Comparison of ENCODE assay signal across 16 mouse cellular contexts in the genomic region with DNA sequence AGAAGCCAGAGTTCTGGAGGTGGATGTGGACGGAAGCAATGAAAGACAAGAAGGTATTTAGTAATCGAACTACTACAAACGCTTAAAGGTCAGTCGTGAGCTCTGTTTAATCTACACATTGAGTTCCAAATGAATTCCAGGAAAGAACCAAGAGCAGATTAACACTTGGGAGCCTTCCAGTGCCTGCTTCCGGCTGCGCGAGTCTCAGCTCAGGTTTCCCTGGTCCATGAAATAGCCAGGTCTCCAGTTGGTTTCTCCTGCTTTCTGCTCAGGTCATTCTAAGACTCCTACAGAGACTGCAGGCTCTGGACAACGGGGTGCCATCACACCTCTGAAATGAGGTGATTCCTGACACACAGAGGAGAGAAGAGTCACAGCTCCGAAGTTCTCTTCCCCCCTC. TPM values are rescaled to one million over a fixed set of nuclear protein-coding genes. Genes with fewer than 3 reads are reported as not detected.
DNase-seq lines count a peak whose midpoint lies in the region; ATAC-seq and TF ChIP-seq lines count a peak whose summit lies in the region.
"Had no signal": no experiment of that assay in that cellular context is flagged by ENCODE, and none has a peak within 500 bp of the region (broad histone marks: within the 10 kb centered on the region; RNA-seq: fewer than 3 reads in every experiment).

No protein-coding gene starts in this region.

- no peaks in the 10 kb centered on the region for H3K9me3 ChIP-seq in kidney, embryonic 15.5 days (replicated peaks)
- no peaks in the 10 kb centered on the region for H3K9me3 ChIP-seq in limb, embryonic 14.5 days (ENCODE audit: control insufficient read depth, low read length)
- H3K9me3 ChIP-seq: megakaryocyte, embryonic 14.5 days had no signal

- H3K9ac ChIP-seq in kidney, embryonic 15.5 days: no peak overlapping the region
- peak overlapping the region; percentile 25; the same call in 1 of the 2 replicates for H3K9ac ChIP-seq in limb, embryonic 14.5 days (ENCODE audit: low read depth, low read length, severe bottlenecking)

- no peak overlapping the region for H3K27ac ChIP-seq in kidney, embryonic 15.5 days
- H3K27ac ChIP-seq in limb, embryonic 14.5 days (replicated peaks; ENCODE audit: low read depth, low read length): no peak overlapping the region; the same call in 1 of the 2 replicates
- H3K27ac ChIP-seq: layer of hippocampus, adult 2 months had no signal

- no peak for TF ChIP-seq POLR2A in limb, embryonic 14.5 days (IDR thresholded peaks at IDR 0.05; ENCODE audit: borderline replicate concordance, extremely low read depth, insufficient read depth, insufficient read length)

- H3K27me3 ChIP-seq in kidney, embryonic 15.5 days: no peaks in the 10 kb centered on the region
- H3K27me3 ChIP-seq in limb, embryonic 14.5 days (ENCODE audit: control insufficient read depth, insufficient read depth, low read length): no peaks in the 10 kb centered on the region

- WGBS in kidney, embryonic 15.5 days: 27% methylated on average over 9 of the region's 9 CpGs
- 18% methylated on average over 9 of the region's 9 CpGs for WGBS in limb, embryonic 14.5 days

- peak overlapping the region; percentile 23; the same call in 1 of the 2 replicates for H3K4me2 ChIP-seq in kidney, embryonic 15.5 days
- H3K4me2 ChIP-seq in limb, embryonic 14.5 days (replicated peaks; ENCODE audit: low read depth, low read length, severe bottlenecking): peak overlapping the region; percentile 34

- H3K4me1 ChIP-seq in kidney, embryonic 15.5 days: peaks cover 6% of the 10 kb centered on the region; the same call in 1 of the 2 replicates
- H3K4me1 ChIP-seq in limb, embryonic 14.5 days (ENCODE audit: control insufficient read depth, insufficient read depth, low read length): peaks cover 13% of the 10 kb centered on the region

- peak; percentile 20 for DNase-seq in embryo, embryonic 11 days
- DNase-seq in embryo, embryonic 10 days (ENCODE audit: low spot score): no peak
- DNase-seq in kidney, postnatal 36 days: no peak
- DNase-seq in fat pad, adult 2 months (ENCODE audit: extremely low read depth, low read depth, low spot score): peak; percentile 3
- peak; percentile 31 for DNase-seq in limb, embryonic 14.5 days (ENCODE audit: low spot score)
- DNase-seq in urinary bladder, postnatal 36 days (ENCODE audit: low spot score in 2 of 2): no peak
- DNase-seq: adrenal gland, adult 8-10 months; cerebellum, adult 11-12 months; gastrocnemius, postnatal 14 days; kidney, adult 11 months; liver; thymus, adult 2 months had no signal

- no peak for ATAC-seq in kidney, embryonic 15.5 days (replicated peaks; ENCODE audit: low FRiP score)
- ATAC-seq in limb, embryonic 14.5 days (ENCODE audit: low FRiP score, low read depth): no peak
- no peak for ATAC-seq in activated CD4-positive, CD25-positive, alpha-beta regulatory T cell, adult 4 months

- H3K4me3 ChIP-seq in kidney, embryonic 15.5 days (replicated peaks): no peak overlapping the region
- no peak overlapping the region for H3K4me3 ChIP-seq in limb, embryonic 14.5 days (replicated peaks; ENCODE audit: low read length)
- H3K4me3 ChIP-seq: layer of hippocampus, adult 2 months; megakaryocyte, embryonic 14.5 days had no signal

- no peaks in the 10 kb centered on the region for H3K36me3 ChIP-seq in kidney, embryonic 15.5 days
- no peaks in the 10 kb centered on the region for H3K36me3 ChIP-seq in limb, embryonic 14.5 days (ENCODE audit: control insufficient read depth, insufficient read depth, low read length)

RNA-seq across cellular contexts. Expression of gene Cks2, which starts 34.0 kb away (rescaled TPM):
- polyA plus RNA-seq in kidney, embryonic 15.5 days (2015; fragmentation: Nextera tagmentation; extraction: Ambion mirVana): 370 and 419 TPM in 2 replicates
- polyA plus RNA-seq in limb, embryonic 14.5 days (2012; rRNA removed): 160 and 167 TPM in 2 replicates
- polyA plus RNA-seq in limb, embryonic 14.5 days (2014; fragmentation: Nextera tagmentation; extraction: Ambion mirVana): 272 and 285 TPM in 2 replicates
- polyA plus RNA-seq in activated CD4-positive, CD25-positive, alpha-beta regulatory T cell, adult 4 months (2017; shearing (Covaris generic)): 10 to 100 TPM; 77.3 to 94.3 TPM

RNA-seq across cellular contexts. Expression of gene Secisbp2, which starts 40.4 kb away (rescaled TPM):
- polyA plus RNA-seq in kidney, embryonic 15.5 days (2015; fragmentation: Nextera tagmentation; extraction: Ambion mirVana): 26.6 and 31.9 TPM in 2 replicates
- 32.8 and 34.5 TPM in 2 replicates for polyA plus RNA-seq in limb, embryonic 14.5 days (2012; rRNA removed)
- polyA plus RNA-seq in limb, embryonic 14.5 days (2014; fragmentation: Nextera tagmentation; extraction: Ambion mirVana): 29.0 and 31.0 TPM in 2 replicates
- polyA plus RNA-seq in activated CD4-positive, CD25-positive, alpha-beta regulatory T cell, adult 4 months (2017; shearing (Covaris generic)): 10 to 100 TPM; 33.4 to 38.9 TPM

RNA-seq across cellular contexts. Expression of gene Shc3, which starts 41.8 kb away (rescaled TPM):
- polyA plus RNA-seq in kidney, embryonic 15.5 days (2015; fragmentation: Nextera tagmentation; extraction: Ambion mirVana): 0.18 TPM in 2 replicates
- polyA plus RNA-seq in limb, embryonic 14.5 days (2012; rRNA removed): 1.1 and 1.4 TPM in 2 replicates
- 0.62 and 0.69 TPM in 2 replicates for polyA plus RNA-seq in limb, embryonic 14.5 days (2014; fragmentation: Nextera tagmentation; extraction: Ambion mirVana)
- not detected for polyA plus RNA-seq in activated CD4-positive, CD25-positive, alpha-beta regulatory T cell, adult 4 months (2017; shearing (Covaris generic))

Comparison
In these comparisons a context has a peak if more than half of its experiments do, and no peak if none do; other contexts are left out.
1. DNase-seq: peak in embryo, embryonic 11 days (single experiment), fat pad, adult 2 months (single experiment) and limb, embryonic 14.5 days (single experiment); none in embryo, embryonic 10 days (single experiment), kidney, postnatal 36 days (0 of 2) and urinary bladder, postnatal 36 days (0 of 2).